9 mouse cellular contexts compared by ENCODE assay signal in the genomic region with DNA sequence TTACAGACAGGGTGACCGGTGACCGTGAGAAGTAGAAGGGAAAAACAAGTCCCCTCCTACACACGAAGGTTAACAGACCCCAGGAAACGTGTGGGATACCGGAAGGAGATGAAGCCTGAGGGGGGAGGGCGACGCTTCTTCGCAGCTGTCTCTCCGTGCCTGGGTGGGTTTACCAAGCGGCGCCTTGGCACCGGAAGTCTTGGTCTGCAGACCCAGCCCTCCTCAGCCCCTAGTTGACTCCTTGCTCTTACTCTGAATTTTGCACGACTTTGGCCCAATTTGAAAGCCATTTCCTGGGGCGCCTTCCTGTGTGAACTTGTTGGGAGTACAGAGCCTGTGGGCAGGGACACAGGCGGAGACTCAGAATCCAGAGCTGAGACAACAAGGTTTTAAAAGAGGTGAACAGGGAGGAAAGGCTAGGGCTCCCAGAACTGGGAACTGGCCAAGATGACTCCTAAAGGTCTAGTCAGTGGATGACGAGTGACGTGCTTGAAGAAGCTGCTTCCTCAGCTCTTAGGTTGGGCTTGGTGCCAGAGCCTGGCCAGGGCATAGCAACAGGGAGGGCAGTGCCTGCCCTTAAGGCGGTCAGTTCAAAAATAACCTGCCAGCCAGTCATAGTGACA. TPM values are rescaled to one million over a fixed set of nuclear protein-coding genes. Genes with fewer than 3 reads are reported as not detected.
DNase-seq lines count a peak whose midpoint lies in the region; ATAC-seq lines count a peak whose summit lies in the region.
"Had no signal": no experiment of that assay in that cellular context is flagged by ENCODE, and none has a peak within 500 bp of the region (broad histone marks: within the 10 kb centered on the region; RNA-seq: fewer than 3 reads in every experiment).

No protein-coding gene starts in this region.

- DNase-seq in CD4-positive, CD25-positive, alpha-beta regulatory T cell, adult 2 months (ENCODE audit: low read depth, low spot score), result peak; percentile 78
- DNase-seq in adipocyte (ENCODE audit: low spot score), result peak; percentile 49
- peak; percentile 71 for DNase-seq in gastrocnemius, adult 18-20 months (ENCODE audit: low spot score)
- peak; percentile 38 for DNase-seq in neural tube, embryonic 10.5 days (ENCODE audit: extremely low spot score, low spot score)
- peak; percentile 86 for DNase-seq in thymus, postnatal 4 days
- DNase-seq in right cerebral cortex, adult 2 months (ENCODE audit: low spot score in 2 of 2), result no peak

- peak overlapping the region; percentile 55 for H3K4me2 ChIP-seq in hindbrain, embryonic 16.5 days (ENCODE audit: low read length)
- peak overlapping the region; percentile 95 for H3K4me2 ChIP-seq in liver, embryonic 12.5 days

- H3K27ac ChIP-seq in hindbrain, embryonic 16.5 days (ENCODE audit: low read depth, low read length), result peak overlapping the region; percentile 44; the same call in 1 of the 2 replicates
- H3K27ac ChIP-seq in liver, embryonic 12.5 days, result peak overlapping the region; percentile 100

- no peak overlapping the region for H3K4me3 ChIP-seq in hindbrain, embryonic 16.5 days (ENCODE audit: low read length)
- peak overlapping the region; percentile 92 for H3K4me3 ChIP-seq in liver, embryonic 12.5 days

- H3K36me3 ChIP-seq in hindbrain, embryonic 16.5 days (ENCODE audit: control insufficient read depth, insufficient read depth, low read length), result no peaks in the 10 kb centered on the region
- H3K36me3 ChIP-seq in liver, embryonic 12.5 days, result peaks cover 52% of the 10 kb centered on the region

- WGBS in hindbrain, embryonic 16.5 days, result 22% methylated on average over 18 of the region's 18 CpGs
- 2% methylated on average over 18 of the region's 18 CpGs for WGBS in liver, embryonic 12.5 days (ENCODE audit: insufficient replicate concordance)

- peaks cover 19% of the 10 kb centered on the region for H3K27me3 ChIP-seq in hindbrain, embryonic 16.5 days (replicated peaks; ENCODE audit: control insufficient read depth, insufficient read depth, low read length)
- H3K27me3 ChIP-seq in liver, embryonic 12.5 days (replicated peaks), result no peaks in the 10 kb centered on the region; the same call in none of the 2 replicates

- no peaks in the 10 kb centered on the region for H3K9me3 ChIP-seq in hindbrain, embryonic 16.5 days (ENCODE audit: control insufficient read depth, low read length)
- H3K9me3 ChIP-seq in liver, embryonic 12.5 days (replicated peaks), result no peaks in the 10 kb centered on the region

- H3K4me1 ChIP-seq in hindbrain, embryonic 16.5 days (ENCODE audit: control insufficient read depth, insufficient read depth, low read depth, low read length), result peaks cover 31% of the 10 kb centered on the region
- peaks cover 82% of the 10 kb centered on the region for H3K4me1 ChIP-seq in liver, embryonic 12.5 days

- ATAC-seq in hindbrain, embryonic 16.5 days, result no peak
- ATAC-seq in liver, embryonic 12.5 days, result 0 out of 2 replicates have a peak, but pooled peaks have one; percentile 4

- no peak overlapping the region for H3K9ac ChIP-seq in hindbrain, embryonic 16.5 days (ENCODE audit: low read depth, low read length)
- H3K9ac ChIP-seq in liver, embryonic 12.5 days, result peak overlapping the region; percentile 90

RNA-seq across cellular contexts. Expression of gene Tmc8, which starts 0.6 kb away (rescaled TPM):
- total RNA-seq in gastrocnemius, adult 18-20 months (2021), result under 1 TPM; 0.64 to 0.78 TPM
- polyA plus RNA-seq in hindbrain, embryonic 16.5 days (2015; fragmentation: Nextera tagmentation; extraction: Ambion mirVana), result 0.76 and 1.0 TPM in 2 replicates
- polyA plus RNA-seq in liver, embryonic 12.5 days (2016; fragmentation: Nextera tagmentation; extraction: Ambion mirVana), result 19.8 and 21.6 TPM in 2 replicates

RNA-seq across cellular contexts. Expression of gene Tmc6, which starts 0.7 kb away (rescaled TPM):
- total RNA-seq in gastrocnemius, adult 18-20 months (2021), result 1 to 10 TPM; 2.5 to 4.9 TPM
- 6.4 and 6.6 TPM in 2 replicates for polyA plus RNA-seq in hindbrain, embryonic 16.5 days (2015; fragmentation: Nextera tagmentation; extraction: Ambion mirVana)
- polyA plus RNA-seq in liver, embryonic 12.5 days (2016; fragmentation: Nextera tagmentation; extraction: Ambion mirVana), result 55.5 and 58.2 TPM in 2 replicates

RNA-seq across cellular contexts. Expression of gene 6030468B19Rik, which starts 16.1 kb away (rescaled TPM):
- total RNA-seq in gastrocnemius, adult 18-20 months (2021), result not detected
- not detected in 2 replicates for polyA plus RNA-seq in hindbrain, embryonic 16.5 days (2015; fragmentation: Nextera tagmentation; extraction: Ambion mirVana)
- polyA plus RNA-seq in liver, embryonic 12.5 days (2016; fragmentation: Nextera tagmentation; extraction: Ambion mirVana), result 97.6 and 97.7 TPM in 2 replicates
- total RNA-seq: gastrocnemius, adult 8-10 months had no signal

RNA-seq across cellular contexts. Expression of gene Gm20708, which starts 28.2 kb away (rescaled TPM):
- under 1 TPM; 0.47 to 0.68 TPM for total RNA-seq in gastrocnemius, adult 18-20 months (2021)
- 1.1 and 1.8 TPM in 2 replicates for polyA plus RNA-seq in hindbrain, embryonic 16.5 days (2015; fragmentation: Nextera tagmentation; extraction: Ambion mirVana)
- 0.23 and 0.27 TPM in 2 replicates for polyA plus RNA-seq in liver, embryonic 12.5 days (2016; fragmentation: Nextera tagmentation; extraction: Ambion mirVana)

RNA-seq across cellular contexts. Expression of gene Syngr2, which starts 28.2 kb away (rescaled TPM):
- total RNA-seq in gastrocnemius, adult 18-20 months (2021), result 100 to 1,000 TPM; 182 to 192 TPM
- polyA plus RNA-seq in hindbrain, embryonic 16.5 days (2015; fragmentation: Nextera tagmentation; extraction: Ambion mirVana), result 17.4 and 20.9 TPM in 2 replicates
- polyA plus RNA-seq in liver, embryonic 12.5 days (2016; fragmentation: Nextera tagmentation; extraction: Ambion mirVana), result 61.5 and 66.4 TPM in 2 replicates

Comparison
In these comparisons a context has a peak if more than half of its experiments do, and no peak if none do; other contexts are left out.
1. DNase-seq: peak in CD4-positive, CD25-positive, alpha-beta regulatory T cell, adult 2 months (single experiment), adipocyte (single experiment), gastrocnemius, adult 18-20 months (single experiment), neural tube, embryonic 10.5 days (single experiment) and thymus, postnatal 4 days (single experiment); none in right cerebral cortex, adult 2 months (0 of 2).
2. RNA of gene Tmc8, which starts 0.6 kb away (polyA plus RNA-seq): 19.8 to 21.6 TPM in liver, embryonic 12.5 days; 0.76 to 1.0 TPM in hindbrain, embryonic 16.5 days; every median in the first group is over 10 times any median in the second.
3. RNA of gene 6030468B19Rik, which starts 16.1 kb away (polyA plus RNA-seq): 97.6 to 97.7 TPM in liver, embryonic 12.5 days; not detected in hindbrain, embryonic 16.5 days; every median in the first group is over 10 times any median in the second.